ENCODE assay signal across 34 mouse cellular contexts in genomic region chr13:59710230-59710629, GRCm38 (mm10). TPM values are rescaled to one million over a fixed set of nuclear protein-coding genes. Genes with fewer than 3 reads are reported as not detected.
DNase-seq lines count a peak whose midpoint lies in the region; ATAC-seq and TF ChIP-seq lines count a peak whose summit lies in the region.
"Had no signal": no experiment of that assay in that cellular context is flagged by ENCODE, and none has a peak within 500 bp of the region (broad histone marks: within the 10 kb centered on the region; RNA-seq: fewer than 3 reads in every experiment).

TSS of gene Spata31d1a (minus strand) at chr13:59710330.

- H3K4me1 ChIP-seq in testis, adult 2 months (ENCODE audit: control insufficient read depth, insufficient read depth, low read length), result peaks cover 3% of the 10 kb centered on the region; the same call in 1 of the 2 replicates
- H3K4me1 ChIP-seq: forebrain, embryonic 12.5 days; forebrain, embryonic 15.5 days; hindbrain, embryonic 12.5 days; hindbrain, embryonic 15.5 days; intestine, embryonic 15.5 days had no signal

- no peak for TF ChIP-seq CTCF in testis, adult 2 months (IDR thresholded peaks at IDR 0.05; ENCODE audit: control insufficient read depth, insufficient read depth, insufficient replicate concordance, low read depth, low read length)

- no peaks in the 10 kb centered on the region for H3K36me3 ChIP-seq in testis, adult 2 months (ENCODE audit: control insufficient read depth, insufficient read depth, low read length)
- H3K36me3 ChIP-seq: embryonic facial prominence, embryonic 10.5 days; embryonic facial prominence, embryonic 13.5 days; forebrain, embryonic 12.5 days; forebrain, embryonic 15.5 days; hindbrain, embryonic 12.5 days; hindbrain, embryonic 15.5 days; intestine, embryonic 15.5 days had no signal

- DNase-seq in testis, postnatal 10 days (ENCODE audit: low spot score), result no peak
- DNase-seq in ES-CJ7 (ENCODE audit: low read depth, low spot score) (peak; percentile 25), ZHBTc4 (ENCODE audit: low read depth, low spot score) (peak; percentile 45)
- DNase-seq in T-cell, adult 2 months (ENCODE audit: low spot score), result no peak
- DNase-seq in left cerebral cortex, postnatal 10 days (ENCODE audit: extremely low spot score in 1 of 2, low spot score in 2 of 2), result no peak
- DNase-seq: adrenal gland, adult 8-10 months; adrenal gland, postnatal 25 days; cerebellum, adult 11-12 months; cerebellum, adult 8-10 months; cerebellum, postnatal 10 days; cerebellum, postnatal 36 days; embryo, embryonic 11 days; gastrocnemius, adult 2 months; gastrocnemius, postnatal 14 days; heart, adult 11 months had no signal

- H3K4me3 ChIP-seq in testis, adult 2 months (ENCODE audit: control insufficient read depth, low read depth, low read length), result peak within 1 kb of the TSS; percentile 58
- H3K4me3 ChIP-seq: embryonic facial prominence, embryonic 10.5 days; embryonic facial prominence, embryonic 13.5 days; erythroblast, embryonic 14.5 days; forebrain, embryonic 12.5 days; forebrain, embryonic 15.5 days; gastrocnemius, adult 2 months; hindbrain, embryonic 12.5 days; hindbrain, embryonic 15.5 days; intestine, embryonic 15.5 days had no signal

- ATAC-seq in inflammation-experienced regulatory T-cells, adult 6 months, result no peak
- ATAC-seq: activated CD4-positive, CD25-positive, alpha-beta regulatory T cell, adult 4 months; CD4-positive, CD25-positive, alpha-beta regulatory T cell, adult 4 months; forebrain, embryonic 15.5 days; intestine, embryonic 15.5 days had no signal

- intact Hi-C loops in left cerebral cortex, postnatal 10 days (cut with DNase I), result no loop called here

- peak within 1 kb of the TSS; percentile 41 for H3K27ac ChIP-seq in testis, adult 2 months (ENCODE audit: control insufficient read depth, insufficient read depth, low read depth, low read length)
- H3K27ac ChIP-seq: embryonic facial prominence, embryonic 10.5 days; embryonic facial prominence, embryonic 13.5 days; forebrain, embryonic 12.5 days; forebrain, embryonic 15.5 days; gastrocnemius, adult 2 months; hindbrain, embryonic 12.5 days; hindbrain, embryonic 15.5 days; intestine, embryonic 15.5 days had no signal

- TF ChIP-seq POLR2A in testis, adult 2 months (IDR thresholded peaks at IDR 0.05; ENCODE audit: control insufficient read depth, low read depth, low read length), result peak; percentile 55; the same call in 1 of the 2 replicates

- H3K27me3 ChIP-seq in testis, adult 2 months (ENCODE audit: control insufficient read depth, insufficient read depth, low read length), result no peaks in the 10 kb centered on the region
- H3K27me3 ChIP-seq: forebrain, embryonic 12.5 days; forebrain, embryonic 15.5 days; hindbrain, embryonic 12.5 days; hindbrain, embryonic 15.5 days; intestine, embryonic 15.5 days had no signal

RNA-seq across cellular contexts. Expression of gene Spata31d1a, which starts in this region (rescaled TPM):
- 111 and 122 TPM in 2 replicates for polyA plus RNA-seq in testis, adult 2 months (2012; rRNA removed)
- not detected for polyA plus RNA-seq in inflammation-experienced regulatory T-cells, adult 6 months (2017; shearing (Covaris generic))
- under 1 TPM; 0.19 to 0.20 TPM for total RNA-seq in left cerebral cortex, postnatal 10 days (2021)
- total RNA-seq: adrenal gland, adult 8-10 months; adrenal gland, postnatal 25 days; gastrocnemius, adult 2 months; gastrocnemius, postnatal 14 days; heart, adult 8-10 months; heart, postnatal 25 days; hematopoietic stem cell, adult 5-6 weeks had no signal
- polyA plus RNA-seq: activated CD4-positive, CD25-positive, alpha-beta regulatory T cell, adult 4 months; C2C12; CD4-positive, CD25-positive, alpha-beta regulatory T cell, adult 4 months; erythroblast, embryonic 14.5 days; heart, embryonic 11.5 days; heart, embryonic 14.5 days; heart, postnatal 0 days; hindbrain, embryonic 15.5 days; intestine, embryonic 15.5 days had no signal

Comparison
In these comparisons a context has a peak if more than half of its experiments do, and no peak if none do; other contexts are left out.
1. RNA of gene Spata31d1a (polyA plus RNA-seq): 111 to 122 TPM in testis, adult 2 months; not detected in inflammation-experienced regulatory T-cells, adult 6 months; every median in the first group is over 10 times any median in the second.
2. DNase-seq: peak in ES-CJ7 (single experiment) and ZHBTc4 (single experiment); none in testis, postnatal 10 days (single experiment), T-cell, adult 2 months (single experiment) and left cerebral cortex, postnatal 10 days (0 of 2).